In the genomic region with DNA sequence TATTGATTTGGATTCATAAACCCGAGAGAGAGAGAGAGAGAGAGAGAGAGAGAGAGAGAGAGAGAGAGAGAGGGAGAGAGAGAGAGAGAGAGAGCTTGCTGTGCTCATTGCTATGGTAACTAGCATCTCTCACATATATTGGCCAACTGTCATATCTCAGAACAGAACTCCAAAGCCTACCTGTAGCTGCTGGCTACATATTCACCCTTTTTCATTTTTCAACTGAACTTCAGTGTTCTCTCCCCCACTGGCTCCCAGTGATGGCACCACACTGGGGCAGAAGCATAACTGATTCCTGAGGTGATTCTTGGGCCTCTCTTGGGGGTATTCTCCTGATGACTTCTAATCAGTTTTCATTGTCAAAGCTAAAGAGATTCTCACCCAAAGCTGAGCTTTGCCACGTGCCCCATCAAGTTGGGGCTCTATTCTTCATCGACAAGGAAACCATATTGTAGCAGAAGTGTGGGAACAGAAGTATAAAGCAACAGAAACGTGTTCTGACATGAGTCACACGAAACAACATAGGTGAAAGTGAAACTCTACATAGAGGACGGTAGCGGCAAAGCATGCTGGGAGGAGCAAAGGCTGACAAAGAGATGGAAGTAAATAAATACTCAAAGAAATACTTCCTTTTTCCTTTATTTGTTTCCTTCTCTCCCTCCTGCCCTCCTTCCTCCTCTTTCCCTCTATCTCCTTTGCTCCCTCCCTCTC, we compare ENCODE assay signal across 27 mouse cellular contexts. TPM values are rescaled to one million over a fixed set of nuclear protein-coding genes. Genes with fewer than 3 reads are reported as not detected.
A peak's percentile ranks its signal among the peaks of the same experiment; 100 is the strongest.
DNase-seq lines count a peak whose midpoint lies in the region; ATAC-seq and TF ChIP-seq lines count a peak whose summit lies in the region.
"Had no signal": no experiment of that assay in that cellular context is flagged by ENCODE, and none has a peak within 500 bp of the region (broad histone marks: within the 10 kb centered on the region; RNA-seq: fewer than 3 reads in every experiment).

No protein-coding gene starts in this region.

- TF ChIP-seq EP300 in stomach, postnatal 0 days (optimal IDR thresholded peaks at IDR 0.05): no peak

- no peak overlapping the region for H3K4me3 ChIP-seq in forebrain, postnatal 0 days (ENCODE audit: low read depth, low read length)
- H3K4me3 ChIP-seq in forebrain, embryonic 13.5 days: no peak overlapping the region
- H3K4me3 ChIP-seq in stomach, postnatal 0 days (ENCODE audit: low read depth, low read length): no peak overlapping the region
- H3K4me3 ChIP-seq: erythroblast, embryonic 14.5 days; hindbrain, embryonic 10.5 days; hindbrain, embryonic 15.5 days; intestine, embryonic 15.5 days; limb, embryonic 13.5 days; liver, embryonic 12.5 days; neural tube, embryonic 12.5 days had no signal

- WGBS in forebrain, postnatal 0 days: 69% methylated on average over 7 of the region's 7 CpGs
- 83% methylated on average over 7 of the region's 7 CpGs for WGBS in forebrain, embryonic 13.5 days
- 59% methylated on average over 7 of the region's 7 CpGs for WGBS in stomach, postnatal 0 days

- ATAC-seq in forebrain, postnatal 0 days: peak; percentile 56
- ATAC-seq in forebrain, embryonic 13.5 days: no peak; the same call in 1 of the 2 replicates
- peak; percentile 90 for ATAC-seq in activated CD4-positive, CD25-positive, alpha-beta regulatory T cell, adult 4 months
- ATAC-seq in stomach, postnatal 0 days (ENCODE audit: low FRiP score, low TSS enrichment): no peak
- ATAC-seq: liver, embryonic 12.5 days; liver, postnatal 0 days; midbrain, embryonic 16.5 days had no signal

- no peaks in the 10 kb centered on the region for H3K36me3 ChIP-seq in forebrain, postnatal 0 days (ENCODE audit: insufficient read depth)
- no peaks in the 10 kb centered on the region for H3K36me3 ChIP-seq in forebrain, embryonic 13.5 days (ENCODE audit: poor library complexity, severe bottlenecking)
- no peaks in the 10 kb centered on the region for H3K36me3 ChIP-seq in stomach, postnatal 0 days (ENCODE audit: control insufficient read depth, insufficient read depth, low read length)
- H3K36me3 ChIP-seq: G1E; hindbrain, embryonic 10.5 days; hindbrain, embryonic 15.5 days; intestine, embryonic 15.5 days; limb, embryonic 13.5 days; liver, embryonic 12.5 days; neural tube, embryonic 12.5 days had no signal

- H3K4me1 ChIP-seq in forebrain, postnatal 0 days (ENCODE audit: insufficient read depth): peaks cover 13% of the 10 kb centered on the region; the same call in 1 of the 2 replicates
- peaks cover 10% of the 10 kb centered on the region for H3K4me1 ChIP-seq in forebrain, embryonic 13.5 days
- H3K4me1 ChIP-seq in stomach, postnatal 0 days (replicated peaks; ENCODE audit: control insufficient read depth, insufficient read depth): no peaks in the 10 kb centered on the region
- H3K4me1 ChIP-seq: hindbrain, embryonic 15.5 days; intestine, embryonic 15.5 days; limb, embryonic 13.5 days; liver, embryonic 12.5 days had no signal

- no peaks in the 10 kb centered on the region for H3K27me3 ChIP-seq in forebrain, postnatal 0 days (ENCODE audit: insufficient read depth, low read length)
- no peaks in the 10 kb centered on the region for H3K27me3 ChIP-seq in forebrain, embryonic 13.5 days
- no peaks in the 10 kb centered on the region for H3K27me3 ChIP-seq in stomach, postnatal 0 days (ENCODE audit: control insufficient read depth, insufficient read depth, low read length)
- H3K27me3 ChIP-seq: hindbrain, embryonic 15.5 days; intestine, embryonic 15.5 days; limb, embryonic 13.5 days; liver, embryonic 12.5 days; neural tube, embryonic 12.5 days had no signal

- no peak for DNase-seq in forebrain, postnatal 0 days
- DNase-seq in CD4-positive, CD25-positive, alpha-beta regulatory T cell, adult 2 months (ENCODE audit: low read depth, low spot score): peak; percentile 75
- DNase-seq in naive thymus-derived CD4-positive, alpha-beta T cell, adult 2 months (ENCODE audit: low read depth): peak; percentile 63
- DNase-seq in embryo, embryonic 10 days (ENCODE audit: low spot score): no peak
- DNase-seq in stomach, postnatal 0 days (ENCODE audit: low spot score): no peak
- DNase-seq: adrenal gland, postnatal 14 days; cerebellum, adult 11-12 months; cerebellum, adult 9-11 months; gastrocnemius, postnatal 36 days; heart, postnatal 14 days; kidney, adult 9 months; kidney, postnatal 10 days; liver, postnatal 0 days; lung, postnatal 36 days had no signal

- no peaks in the 10 kb centered on the region for H3K9me3 ChIP-seq in forebrain, postnatal 0 days (ENCODE audit: low read length)
- no peaks in the 10 kb centered on the region for H3K9me3 ChIP-seq in forebrain, embryonic 13.5 days (replicated peaks)
- no peaks in the 10 kb centered on the region for H3K9me3 ChIP-seq in stomach, postnatal 0 days (ENCODE audit: control insufficient read depth, low read length)
- H3K9me3 ChIP-seq: G1E; hindbrain, embryonic 10.5 days; hindbrain, embryonic 15.5 days; intestine, embryonic 15.5 days; limb, embryonic 13.5 days; liver, embryonic 12.5 days; neural tube, embryonic 12.5 days had no signal

- no peak overlapping the region for H3K4me2 ChIP-seq in forebrain, postnatal 0 days (ENCODE audit: low read depth)
- H3K4me2 ChIP-seq in forebrain, embryonic 13.5 days: no peak overlapping the region
- H3K4me2 ChIP-seq in stomach, postnatal 0 days (replicated peaks; ENCODE audit: low read depth): no peak overlapping the region
- H3K4me2 ChIP-seq: hindbrain, embryonic 15.5 days; intestine, embryonic 15.5 days; limb, embryonic 13.5 days; liver, embryonic 12.5 days; midbrain, embryonic 11.5 days; neural tube, embryonic 12.5 days had no signal

- no peak overlapping the region for H3K9ac ChIP-seq in forebrain, postnatal 0 days
- no peak overlapping the region for H3K9ac ChIP-seq in forebrain, embryonic 13.5 days
- H3K9ac ChIP-seq in stomach, postnatal 0 days (ENCODE audit: low read length): no peak overlapping the region
- H3K9ac ChIP-seq: hindbrain, embryonic 15.5 days; intestine, embryonic 15.5 days; limb, embryonic 13.5 days; liver, embryonic 12.5 days; liver, postnatal 0 days; neural tube, embryonic 12.5 days had no signal

- peak overlapping the region; percentile 81; the same call in 1 of the 2 replicates for H3K27ac ChIP-seq in forebrain, postnatal 0 days (ENCODE audit: low read depth, low read length)
- H3K27ac ChIP-seq in forebrain, embryonic 13.5 days: no peak overlapping the region
- H3K27ac ChIP-seq in stomach, postnatal 0 days (replicated peaks): no peak overlapping the region
- H3K27ac ChIP-seq: hindbrain, embryonic 10.5 days; hindbrain, embryonic 15.5 days; intestine, embryonic 15.5 days; limb, embryonic 13.5 days; liver, embryonic 12.5 days; neural tube, embryonic 12.5 days had no signal

- TF ChIP-seq CTCF in forebrain, postnatal 0 days (IDR thresholded peaks at IDR 0.05; ENCODE audit: low read depth): no peak
- TF ChIP-seq CTCF in stomach, postnatal 0 days (IDR thresholded peaks at IDR 0.05; ENCODE audit: low read depth): no peak

RNA-seq across cellular contexts. Expression of gene Rbm24, which starts 53.9 kb away (rescaled TPM):
- total RNA-seq in forebrain, postnatal 0 days (2014; rRNA removed): 29.8 and 32.6 TPM in 2 replicates
- 5.6 and 5.7 TPM in 2 replicates for polyA plus RNA-seq in forebrain, postnatal 0 days (2015; fragmentation: Nextera tagmentation; extraction: Ambion mirVana)
- polyA plus RNA-seq in forebrain, embryonic 13.5 days (2015; fragmentation: Nextera tagmentation; extraction: Ambion mirVana): 4.4 and 5.6 TPM in 2 replicates
- not detected for polyA plus RNA-seq in activated CD4-positive, CD25-positive, alpha-beta regulatory T cell, adult 4 months (2017; shearing (Covaris generic))
- 1.2 and 1.4 TPM in 2 replicates for polyA plus RNA-seq in stomach, postnatal 0 days (2015; fragmentation: Nextera tagmentation; extraction: Ambion mirVana)
- total RNA-seq: megakaryocyte, adult 5-6 weeks had no signal
- polyA plus RNA-seq: erythroblast, embryonic 14.5 days; G1E had no signal

Comparison
In these comparisons a context has a peak if more than half of its experiments do, and no peak if none do; other contexts are left out.
1. ATAC-seq: peak in forebrain, postnatal 0 days (single experiment) and activated CD4-positive, CD25-positive, alpha-beta regulatory T cell, adult 4 months (single experiment); none in forebrain, embryonic 13.5 days (single experiment) and stomach, postnatal 0 days (single experiment).
2. DNase-seq: peak in CD4-positive, CD25-positive, alpha-beta regulatory T cell, adult 2 months (single experiment) and naive thymus-derived CD4-positive, alpha-beta T cell, adult 2 months (single experiment); none in forebrain, postnatal 0 days (single experiment), embryo, embryonic 10 days (single experiment) and stomach, postnatal 0 days (single experiment).